Mouse (Mus musculus) limb, embryonic 13.5 days (tissue): Measurements from ENCODE around the gene Mical2. TPM values are rescaled to one million over a fixed set of nuclear protein-coding genes. Genes with fewer than 3 reads are reported as not detected.

ENCODE experiments used
- ATAC-seq: fragments of 200-750 bp; cut with Nextera tagmentation; 2 replicates; pipeline ENCODE4 v1.8.0; 2017; ENCODE audit warnings: low read depth, moderate number of reproducible peaks, moderate TSS enrichment; ENCODE audit not compliant: low FRiP score
- H3K27ac ChIP-seq: fragments of 300-500 bp; sonication (generic); 2 replicates; pipeline ENCODE4 v1.5.1; 2015; ENCODE audit warnings: inconsistent platforms, mild to moderate bottlenecking, moderate library complexity
- H3K27me3 ChIP-seq: fragments of 300-500 bp; sonication (generic); 2 replicates; pipeline ENCODE4 v1.6.1; 2015; ENCODE audit warnings: mild to moderate bottlenecking, inconsistent platforms
- H3K36me3 ChIP-seq: fragments of 300-500 bp; sonication (generic); 2 replicates; pipeline ENCODE4 v1.6.1; 2015; ENCODE audit warnings: inconsistent platforms, mild to moderate bottlenecking, moderate library complexity
- H3K4me1 ChIP-seq: fragments of 300-500 bp; sonication (generic); 2 replicates; pipeline ENCODE4 v1.6.1; 2015; ENCODE audit warnings: inconsistent platforms
- H3K4me2 ChIP-seq: fragments of 300-500 bp; sonication (generic); replicated peaks from 2 replicates; pipeline ENCODE4 v1.6.1; 2015; ENCODE audit warnings: inconsistent platforms, mild to moderate bottlenecking, moderate library complexity
- H3K4me3 ChIP-seq: fragments of 300-500 bp; sonication (generic); 2 replicates; pipeline ENCODE4 v1.5.1; 2015; ENCODE audit warnings: moderate library complexity, mild to moderate bottlenecking, inconsistent platforms
- H3K9ac ChIP-seq: fragments of 300-500 bp; sonication (generic); 2 replicates; pipeline ENCODE4 v1.6.1; 2015; ENCODE audit warnings: mild to moderate bottlenecking, inconsistent platforms
- H3K9me3 ChIP-seq: fragments of 300-500 bp; sonication (generic); 2 replicates; pipeline ENCODE4 v1.6.1; 2016; ENCODE audit warnings: inconsistent platforms
- WGBS: fragments of 180-500 bp; shearing (Covaris S2); methylation state at CpG from one replicate; pipeline ENCODE4 v1.1.7; 2015; 5-methylcytosine and 5-hydroxymethylcytosine counted together
- polyA plus RNA-seq: library from polyadenylated mRNA; unstranded; fragments of >200 nt; fragmentation: Nextera tagmentation; extraction: Ambion mirVana; gene quantifications from 2 replicates; pipeline ENCODE4 v1.2.1, GENCODE M21; 2015

Mical2 gene
- polyA plus RNA-seq, 1 experiment from 2014 or later: 2.3 TPM

DNA sequence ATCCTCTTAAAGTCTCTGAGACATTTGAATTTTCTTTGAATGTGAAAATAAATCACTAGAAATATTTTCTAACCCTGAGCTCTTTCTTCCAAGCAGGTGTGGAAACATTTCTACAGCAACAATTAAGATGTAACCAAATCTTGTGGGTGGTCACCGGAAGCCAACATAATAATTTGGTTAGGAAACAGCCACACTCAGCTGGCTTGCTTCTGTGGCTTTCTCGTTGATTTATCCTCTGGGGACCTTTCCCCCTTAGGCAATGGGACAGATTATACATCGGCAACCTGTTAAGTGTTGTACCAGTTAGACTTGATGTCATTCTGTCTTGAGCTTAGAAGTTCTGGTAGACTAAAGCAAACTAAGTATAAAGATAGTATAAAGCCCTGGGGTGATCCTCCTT, 22.2 kb downstream of the Mical2 start:
- Histone ChIP-seq H3K27ac (no peak overlapping the region), H3K36me3 (no peaks in the 10 kb centered on the region), H3K27me3 (peaks cover 17% of the 10 kb centered on the region), H3K4me2 (no peak overlapping the region), H3K9ac (no peak overlapping the region), H3K9me3 (no peaks in the 10 kb centered on the region), H3K4me1 (peaks cover 6% of the 10 kb centered on the region; the same call in 1 of the 2 replicates), H3K4me3 (no peak overlapping the region)
- 48% methylated on average over 3 of the region's 3 CpGs for WGBS
- ATAC-seq: no peak

DNA sequence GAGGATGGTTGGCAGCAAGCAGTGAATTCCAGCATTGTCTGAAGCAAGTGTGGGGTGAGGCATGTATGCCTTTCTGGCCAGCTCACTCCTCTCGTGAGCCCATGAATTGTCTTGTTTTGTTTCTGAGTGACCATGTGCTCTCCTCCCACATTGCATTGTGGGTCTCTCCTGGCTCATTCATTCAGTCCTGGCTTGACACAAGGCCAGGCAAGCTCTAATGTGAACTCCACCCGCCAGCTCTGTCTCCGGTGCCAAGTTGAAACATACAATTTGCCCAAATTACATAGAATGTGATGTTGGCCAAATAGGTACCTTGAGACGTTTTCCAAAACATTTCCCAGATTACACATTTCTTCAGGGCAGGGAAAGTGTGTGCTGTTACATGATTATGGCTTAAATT, 23.8 kb downstream of the Mical2 start:
- no peak overlapping the region for H3K4me3 ChIP-seq
- no peak overlapping the region for H3K27ac ChIP-seq
- WGBS: 79% methylated on average over 4 of the region's 4 CpGs

DNA sequence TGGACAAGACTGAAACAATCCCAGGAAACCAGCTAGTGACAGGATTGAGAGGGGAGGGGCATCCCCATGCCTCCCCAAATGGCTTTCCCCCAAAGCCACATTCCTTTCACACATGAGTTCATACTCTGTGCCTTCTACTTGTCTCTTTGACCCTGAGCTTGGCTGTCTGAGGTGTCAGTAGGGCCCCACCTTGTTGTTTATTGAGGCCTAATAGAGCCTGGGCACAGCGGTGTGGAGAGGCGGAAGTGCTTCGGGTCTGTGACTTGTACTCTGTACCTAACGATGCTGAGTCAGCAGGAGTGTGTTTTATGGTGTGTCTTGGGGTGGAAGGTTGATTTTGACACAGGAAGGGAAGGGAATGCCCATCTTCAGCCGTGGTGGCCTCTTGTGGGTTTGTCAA, 26.4 kb downstream of the Mical2 start:
- 26% methylated on average over 5 of the region's 5 CpGs for WGBS
- no peak overlapping the region for H3K4me2 ChIP-seq
- no peak for ATAC-seq

More for the DNA sequence above, 23.8 kb downstream of the Mical2 start:
- Histone ChIP-seq H3K4me1 (peaks cover 6% of the 10 kb centered on the region; the same call in 1 of the 2 replicates), H3K9me3 (no peaks in the 10 kb centered on the region), H3K36me3 (no peaks in the 10 kb centered on the region), H3K4me2 (no peak overlapping the region), H3K27me3 (peaks cover 11% of the 10 kb centered on the region), H3K9ac (no peak overlapping the region)
- ATAC-seq: no peak

GRCm38 (mm10) chr7:112254233-112254632, 28.6 kb downstream of the Mical2 start:
- Histone ChIP-seq H3K27ac (no peak overlapping the region), H3K36me3 (no peaks in the 10 kb centered on the region), H3K9ac (no peak overlapping the region), H3K9me3 (no peaks in the 10 kb centered on the region), H3K27me3 (no peaks in the 10 kb centered on the region), H3K4me1 (peaks cover 6% of the 10 kb centered on the region; the same call in 1 of the 2 replicates), H3K4me2 (no peak overlapping the region), H3K4me3 (no peak overlapping the region)
- ATAC-seq: no peak
- 76% methylated on average over 3 of the region's 3 CpGs for WGBS

More for the DNA sequence above, 26.4 kb downstream of the Mical2 start:
- Histone ChIP-seq H3K27ac (no peak overlapping the region), H3K4me3 (no peak overlapping the region), H3K4me1 (peaks cover 6% of the 10 kb centered on the region; the same call in 1 of the 2 replicates), H3K9ac (no peak overlapping the region), H3K36me3 (no peaks in the 10 kb centered on the region), H3K27me3 (no peaks in the 10 kb centered on the region), H3K9me3 (no peaks in the 10 kb centered on the region)

DNA sequence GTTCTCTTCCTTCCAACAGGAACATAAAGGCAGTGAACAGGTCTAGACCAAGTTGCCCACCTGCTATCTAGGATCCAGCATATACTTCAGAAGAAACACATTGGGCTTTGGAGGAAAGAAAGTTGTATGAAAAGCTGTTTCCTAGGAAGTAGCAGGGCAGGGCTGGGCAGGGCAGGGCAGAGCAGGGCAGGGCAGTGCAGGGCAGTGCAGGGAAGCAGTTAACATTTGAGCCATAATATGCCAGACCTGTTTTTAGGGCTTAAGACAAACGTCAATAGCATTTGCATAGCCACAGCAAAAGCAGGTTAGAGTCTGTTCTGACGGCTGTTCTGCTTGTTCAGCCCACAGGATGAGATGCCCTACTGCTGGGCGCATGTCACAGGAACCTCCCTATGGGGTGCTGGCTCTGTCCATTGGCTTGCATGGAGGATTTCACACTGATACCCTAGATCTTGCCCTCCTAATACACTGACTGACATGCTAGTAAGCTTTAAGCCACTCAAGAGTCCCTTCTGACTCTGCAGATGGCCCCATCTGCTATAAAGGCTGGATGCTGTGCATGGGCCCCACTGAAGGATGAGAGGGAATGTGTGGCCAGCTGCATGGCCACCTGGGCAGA, 29.7 kb downstream of the Mical2 start:
- no peak for ATAC-seq
- no peak overlapping the region for H3K27ac ChIP-seq
- no peaks in the 10 kb centered on the region for H3K9me3 ChIP-seq
- no peak overlapping the region for H3K9ac ChIP-seq
- no peak overlapping the region for H3K4me2 ChIP-seq
- no peaks in the 10 kb centered on the region for H3K27me3 ChIP-seq
- WGBS: 45% methylated on average over 3 of the region's 3 CpGs
- H3K36me3 ChIP-seq: no peaks in the 10 kb centered on the region
- H3K4me1 ChIP-seq: peaks cover 6% of the 10 kb centered on the region; the same call in 1 of the 2 replicates
- H3K4me3 ChIP-seq: no peak overlapping the region

DNA sequence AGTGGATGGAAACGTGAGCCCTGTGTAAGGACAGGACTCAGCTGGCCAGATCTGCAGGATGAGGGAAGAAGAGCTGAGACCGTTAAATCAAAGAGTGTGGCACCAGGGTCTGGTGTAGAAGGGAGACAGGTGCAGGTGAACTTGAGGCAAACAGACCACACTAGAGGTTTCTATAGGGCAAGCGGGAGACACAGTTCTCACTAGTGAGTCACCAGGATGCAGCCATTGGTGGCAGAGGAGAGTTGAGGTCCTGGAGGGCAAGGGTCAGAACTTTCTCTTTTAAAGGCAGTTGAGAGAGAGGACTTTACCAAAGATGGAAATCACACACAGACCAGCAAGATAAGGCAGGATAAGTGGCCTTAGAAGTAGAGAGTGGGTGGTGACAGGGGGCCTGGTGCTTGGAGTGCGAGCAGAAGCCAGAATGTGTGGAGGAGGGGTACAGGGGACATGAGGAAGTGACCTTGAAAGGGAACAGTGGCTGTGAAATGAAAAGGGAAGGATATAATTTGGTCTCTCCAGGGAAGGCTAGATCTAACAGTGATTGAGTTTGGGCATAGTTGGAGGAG, 32.8 kb downstream of the Mical2 start:
- no peak overlapping the region for H3K27ac ChIP-seq
- no peak overlapping the region for H3K9ac ChIP-seq
- no peaks in the 10 kb centered on the region for H3K27me3 ChIP-seq
- no peaks in the 10 kb centered on the region for H3K36me3 ChIP-seq
- H3K4me2 ChIP-seq: no peak overlapping the region
- WGBS: 72% methylated on average over 4 of the region's 4 CpGs
- H3K4me3 ChIP-seq: no peak overlapping the region
- no peaks in the 10 kb centered on the region for H3K4me1 ChIP-seq
- ATAC-seq: no peak
- H3K9me3 ChIP-seq: no peaks in the 10 kb centered on the region

DNA sequence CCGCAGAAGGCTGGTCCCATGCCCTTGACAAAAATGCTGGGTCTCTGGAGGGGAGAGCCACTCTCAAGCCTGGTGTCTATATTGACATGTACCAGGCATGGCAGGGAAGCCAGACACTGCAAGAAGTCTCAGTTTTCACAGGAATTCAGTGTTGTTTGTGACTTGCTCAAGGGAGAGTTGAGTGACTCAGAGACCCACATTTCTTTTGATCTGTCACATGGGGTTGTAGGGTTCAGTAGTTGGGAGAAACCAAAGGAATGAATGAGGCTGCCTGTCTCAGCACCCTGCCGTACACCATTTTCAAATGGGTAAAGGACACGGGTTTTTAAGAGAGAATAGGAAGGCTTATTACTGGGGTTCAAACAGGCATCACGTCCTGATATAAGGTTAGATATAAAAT, 33.6 kb downstream of the Mical2 start:
- WGBS: 79% methylated on average over 4 of the region's 4 CpGs
- no peak overlapping the region for H3K4me2 ChIP-seq
- no peak for ATAC-seq

GRCm38 (mm10) chr7:112261121-112261520, 35.5 kb downstream of the Mical2 start:
- no peaks in the 10 kb centered on the region for H3K27me3 ChIP-seq
- no peak overlapping the region for H3K9ac ChIP-seq
- H3K36me3 ChIP-seq: no peaks in the 10 kb centered on the region
- WGBS: 91% methylated on average over 5 of the region's 5 CpGs
- H3K27ac ChIP-seq: no peak overlapping the region
- no peaks in the 10 kb centered on the region for H3K4me1 ChIP-seq
- H3K9me3 ChIP-seq: no peaks in the 10 kb centered on the region
- H3K4me2 ChIP-seq: no peak overlapping the region
- H3K4me3 ChIP-seq: no peak overlapping the region
- no peak for ATAC-seq

More for the DNA sequence above, 33.6 kb downstream of the Mical2 start:
- Histone ChIP-seq H3K27me3 (no peaks in the 10 kb centered on the region), H3K9ac (no peak overlapping the region), H3K9me3 (no peaks in the 10 kb centered on the region), H3K4me3 (no peak overlapping the region), H3K4me1 (no peaks in the 10 kb centered on the region), H3K27ac (no peak overlapping the region), H3K36me3 (no peaks in the 10 kb centered on the region)

GRCm38 (mm10) chr7:112267266-112267665, 41.6 kb downstream of the Mical2 start:
- Histone ChIP-seq H3K9me3 (no peaks in the 10 kb centered on the region), H3K4me1 (peaks cover 10% of the 10 kb centered on the region), H3K4me3 (no peak overlapping the region), H3K4me2 (no peak overlapping the region), H3K27ac (no peak overlapping the region), H3K36me3 (no peaks in the 10 kb centered on the region), H3K9ac (no peak overlapping the region), H3K27me3 (0 out of 2 replicates have a peak, but pooled peaks cover 2% of the 10 kb centered on the region)
- WGBS: 81% methylated on average over 5 of the region's 5 CpGs
- ATAC-seq: no peak

GRCm38 (mm10) chr7:112268761-112269425, 43.2 kb downstream of the Mical2 start:
- H3K9ac ChIP-seq: no peak overlapping the region
- no peak for ATAC-seq
- WGBS: 85% methylated on average over 15 of the region's 15 CpGs
- no peak overlapping the region for H3K4me2 ChIP-seq
- peaks cover 26% of the 10 kb centered on the region for H3K4me1 ChIP-seq
- no peak overlapping the region for H3K27ac ChIP-seq
- H3K36me3 ChIP-seq: no peaks in the 10 kb centered on the region
- no peaks in the 10 kb centered on the region for H3K9me3 ChIP-seq
- 0 out of 2 replicates have a peak, but pooled peaks cover 2% of the 10 kb centered on the region for H3K27me3 ChIP-seq
- H3K4me3 ChIP-seq: no peak overlapping the region

GRCm38 (mm10) chr7:112270870-112271269, 45.2 kb downstream of the Mical2 start:
- Histone ChIP-seq H3K9me3 (no peaks in the 10 kb centered on the region), H3K4me2 (no peak overlapping the region), H3K4me3 (no peak overlapping the region), H3K36me3 (no peaks in the 10 kb centered on the region), H3K9ac (no peak overlapping the region), H3K27ac (no peak overlapping the region), H3K27me3 (0 out of 2 replicates have a peak, but pooled peaks cover 2% of the 10 kb centered on the region), H3K4me1 (peaks cover 46% of the 10 kb centered on the region)
- ATAC-seq: no peak
- 68% methylated on average over 5 of the region's 5 CpGs for WGBS

GRCm38 (mm10) chr7:112271627-112272026, 46.0 kb downstream of the Mical2 start:
- Histone ChIP-seq H3K9me3 (no peaks in the 10 kb centered on the region), H3K27ac (no peak overlapping the region), H3K4me3 (no peak overlapping the region), H3K4me2 (no peak overlapping the region), H3K4me1 (peaks cover 49% of the 10 kb centered on the region), H3K36me3 (no peaks in the 10 kb centered on the region), H3K9ac (no peak overlapping the region), H3K27me3 (0 out of 2 replicates have a peak, but pooled peaks cover 2% of the 10 kb centered on the region)
- no peak for ATAC-seq
- WGBS: 78% methylated on average over 3 of the region's 3 CpGs
